Mouse (Mus musculus) gastrocnemius, adult 2 months (tissue): Measurements from ENCODE around the gene Ctdspl. TPM values are rescaled to one million over a fixed set of nuclear protein-coding genes. Genes with fewer than 3 reads are reported as not detected.

Source experiments
- DNase-seq: peaks from one replicate; pipeline ENCODE4 v3.0.0; 2022
- H3K27ac ChIP-seq: fragments of 200-600 bp; 2 replicates; pipeline ENCODE4 v1.8.1; 2022; ENCODE audit warnings: mild to moderate bottlenecking
- H3K4me3 ChIP-seq: fragments of 200-600 bp; 2 replicates; pipeline ENCODE4 v1.8.1; 2022; ENCODE audit warnings: mild to moderate bottlenecking, moderate library complexity
- CTCF ChIP-seq: fragments of 200-600 bp; IDR thresholded peaks from 2 replicates; pipeline ENCODE4 v1.8.1; 2022; ENCODE audit warnings: antibody characterized with exemption, mild to moderate bottlenecking, moderate library complexity
- intact Hi-C: fragments of 180-260 bp; cut with DNase I; formaldehyde crosslinking; loops from one replicate; pipeline ENCODE4 v1.15.1; 2025
- total RNA-seq, 2 experiments: library from RNA; stranded (reverse); gene quantifications; 2 replicates each; pipeline ENCODE4 v1.2.3; 2021

Gene Ctdspl
- total RNA-seq, 2 experiments from 2014 or later: 3.5 to 5.9 TPM

DNA sequence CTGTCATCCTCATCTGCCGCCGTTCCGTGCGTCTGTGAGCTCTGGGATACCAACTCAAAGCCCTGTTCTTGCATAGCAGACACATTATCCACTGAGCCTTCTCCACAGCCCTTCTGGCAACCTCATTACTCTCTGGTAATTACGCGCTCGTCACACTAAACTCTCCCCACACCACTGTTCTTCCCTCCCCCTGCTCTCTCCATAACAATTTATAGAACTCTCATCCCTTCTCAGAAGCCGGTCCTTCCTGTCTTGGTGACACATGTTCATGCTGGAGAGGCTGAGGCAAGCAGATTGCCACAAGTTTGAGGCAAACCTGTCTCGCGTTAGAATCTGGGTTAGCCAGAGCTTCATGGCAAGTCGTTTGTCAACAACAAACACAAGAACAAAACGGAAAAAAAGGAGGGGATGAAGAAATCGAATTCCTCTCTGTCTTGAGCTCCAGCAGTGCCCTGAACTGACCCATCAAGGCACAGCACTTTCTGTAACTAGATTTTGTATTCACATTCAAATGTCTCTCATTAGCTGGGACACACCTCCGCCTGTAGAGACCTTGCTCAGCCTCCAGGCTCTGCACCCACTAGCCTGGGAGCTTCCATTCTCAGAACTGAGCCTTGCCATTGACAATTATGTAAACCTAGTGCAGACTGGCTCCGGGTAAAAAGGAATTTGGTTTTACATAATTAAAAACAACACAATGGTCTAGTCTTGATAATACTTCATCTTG is 79.2 kb downstream of the Ctdspl start:
- Histone ChIP-seq H3K4me3 (no peak overlapping the region), H3K27ac (peak overlapping the region; percentile 48; the same call in 1 of the 2 replicates)
- TF ChIP-seq CTCF: no peak
- DNase-seq: no peak
- intact Hi-C loops: no loop called here

- Histone ChIP-seq H3K27ac (peak overlapping the region; percentile 63), H3K4me3 (no peak overlapping the region)
- intact Hi-C loops: no loop called here
- no peak for TF ChIP-seq CTCF
- no peak for DNase-seq
Observed at GRCm38 (mm10) chr9:119007266-119007665, 81.0 kb downstream of the Ctdspl start.

GRCm38 (mm10) chr9:119008871-119009270 is 82.6 kb downstream of the Ctdspl start:
- no peak overlapping the region for H3K4me3 ChIP-seq
- H3K27ac ChIP-seq: no peak overlapping the region
- DNase-seq: no peak
- intact Hi-C loops: no loop called here
- TF ChIP-seq CTCF: no peak

DNA sequence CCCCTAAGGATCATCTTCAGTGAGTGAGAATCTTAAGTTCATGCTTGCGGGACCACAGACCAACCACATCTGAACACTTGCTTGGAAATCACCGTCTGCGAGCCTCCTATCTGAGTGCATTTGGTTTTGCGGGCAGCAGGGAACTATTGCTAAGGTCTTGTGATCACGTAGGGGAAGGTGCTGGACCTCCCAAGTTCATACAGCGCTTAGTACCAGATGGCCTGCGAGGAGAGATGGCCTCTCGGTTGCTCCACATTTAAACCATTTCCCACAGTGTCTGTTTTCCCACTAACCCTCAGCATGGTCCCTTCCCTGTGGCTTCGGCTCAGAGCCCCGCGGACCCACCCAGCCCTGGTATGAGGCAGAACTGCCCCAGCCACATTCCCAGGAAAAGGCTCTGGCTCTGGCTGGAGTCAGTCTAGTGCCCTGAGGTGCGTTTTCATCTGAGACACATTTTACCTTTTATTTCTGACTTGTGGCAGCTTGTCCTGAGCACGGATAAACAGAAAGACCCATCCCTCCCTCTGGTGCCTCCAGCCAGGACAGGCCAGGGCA is 84.0 kb downstream of the Ctdspl start:
- intact Hi-C loops: no loop called here
- no peak for DNase-seq
- Histone ChIP-seq H3K4me3 (no peak overlapping the region), H3K27ac (no peak overlapping the region)
- TF ChIP-seq CTCF: no peak

- Histone ChIP-seq H3K4me3 (no peak overlapping the region), H3K27ac (no peak overlapping the region)
- no peak for TF ChIP-seq CTCF
- intact Hi-C loops: no loop called here
- no peak for DNase-seq
Observed at GRCm38 (mm10) chr9:119016785-119017507, 90.7 kb downstream of the Ctdspl start.

DNA sequence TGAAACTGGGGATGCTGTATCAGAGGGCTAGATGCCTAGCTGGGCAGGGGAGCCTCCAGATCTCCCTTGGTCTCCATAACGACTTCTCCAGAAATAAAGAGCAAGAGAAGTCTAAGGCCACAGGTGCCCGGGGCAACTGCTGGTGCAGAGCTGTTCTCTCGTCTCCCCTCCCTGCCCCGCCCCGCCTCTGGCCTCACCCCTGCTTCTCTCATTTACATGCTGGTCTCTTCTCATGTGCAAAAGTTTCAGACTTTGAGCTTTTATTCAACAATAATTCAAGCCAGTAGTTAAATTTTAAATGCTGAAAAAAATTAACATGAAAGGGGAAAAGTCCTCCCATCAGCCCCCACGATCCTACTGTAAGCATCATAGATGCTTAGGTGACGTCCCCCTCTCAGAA is 95.5 kb downstream of the Ctdspl start:
- no peak for TF ChIP-seq CTCF
- intact Hi-C loops: no loop called here
- no peak for DNase-seq
- H3K27ac ChIP-seq: no peak overlapping the region
- H3K4me3 ChIP-seq: no peak overlapping the region

- intact Hi-C loops: no loop called here
- H3K4me3 ChIP-seq: no peak overlapping the region
- no peak for DNase-seq
- H3K27ac ChIP-seq: 0 out of 2 replicates have a peak overlapping the region, but pooled peaks have one; percentile 8
- TF ChIP-seq CTCF: no peak
Observed at GRCm38 (mm10) chr9:119025263-119025662, 99.0 kb downstream of the Ctdspl start.

DNA sequence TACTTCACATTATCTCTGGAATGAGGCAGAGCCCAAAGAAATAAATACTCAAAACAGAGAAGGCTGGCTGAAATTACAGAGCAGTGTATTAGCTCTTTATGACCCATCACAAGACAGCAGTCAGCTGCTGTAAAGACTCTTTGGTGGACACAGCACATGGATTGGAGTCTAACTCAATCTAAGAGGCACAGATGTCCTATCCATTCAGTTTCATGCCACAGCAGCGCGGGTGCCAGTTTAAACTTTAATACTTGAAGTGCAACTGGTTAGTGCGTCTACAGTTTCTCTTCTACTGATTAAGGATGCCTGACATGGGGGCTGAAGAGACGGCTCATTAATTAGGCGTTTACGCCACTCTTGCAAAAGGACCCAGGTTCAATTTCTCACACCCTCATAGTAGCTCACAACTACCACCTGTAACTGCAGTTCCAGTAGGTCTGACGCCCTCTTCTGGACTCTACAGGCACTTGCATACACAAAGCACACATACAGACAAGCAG is 99.6 kb downstream of the Ctdspl start:
- Histone ChIP-seq H3K27ac (no peak overlapping the region), H3K4me3 (no peak overlapping the region)
- intact Hi-C loops: no loop called here
- DNase-seq: no peak
- no peak for TF ChIP-seq CTCF

GRCm38 (mm10) chr9:119027337-119027736 is 101.1 kb downstream of the Ctdspl start:
- Histone ChIP-seq H3K4me3 (no peak overlapping the region), H3K27ac (no peak overlapping the region)
- DNase-seq: no peak
- intact Hi-C loops: no loop called here
- TF ChIP-seq CTCF: no peak

- Histone ChIP-seq H3K4me3 (no peak overlapping the region), H3K27ac (peak overlapping the region; percentile 87)
- no peak for DNase-seq
- intact Hi-C loops: loop anchor here (1.0 kb wide), 1 partner anchor 107 kb away; no protein-coding TSS in a partner anchor
- no peak for TF ChIP-seq CTCF
Observed at GRCm38 (mm10) chr9:119028226-119029195, 102.3 kb downstream of the Ctdspl start.

DNA sequence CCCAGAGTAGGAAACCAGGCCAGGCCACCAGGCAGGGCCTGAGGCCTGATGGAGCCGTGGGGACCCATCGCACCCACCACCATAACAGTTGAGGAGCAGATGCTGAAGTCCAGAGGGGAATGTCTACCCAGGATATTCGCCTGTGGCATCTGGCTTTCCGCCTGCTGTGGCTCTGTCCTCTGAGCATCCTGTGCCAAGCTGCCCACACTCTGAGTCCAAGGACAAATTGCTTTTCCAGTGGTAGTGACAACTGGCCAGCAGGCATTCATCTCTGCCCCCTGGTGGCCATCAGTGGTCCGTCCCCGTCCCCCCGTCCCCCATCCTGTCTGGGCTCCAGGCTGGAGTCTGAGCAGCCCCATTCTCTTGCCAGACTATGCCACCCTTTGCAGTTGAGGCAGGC is 103.3 kb downstream of the Ctdspl start:
- DNase-seq: peak; percentile 83
- intact Hi-C loops: loop anchor here (1.0 kb wide), 1 partner anchor 108 kb away; no protein-coding TSS in a partner anchor
- no peak overlapping the region for H3K4me3 ChIP-seq
- peak; percentile 90 for TF ChIP-seq CTCF
- H3K27ac ChIP-seq: peak overlapping the region; percentile 87

GRCm38 (mm10) chr9:119031038-119031437 is 104.8 kb downstream of the Ctdspl start:
- TF ChIP-seq CTCF: no peak
- no peak for DNase-seq
- Histone ChIP-seq H3K27ac (peak overlapping the region; percentile 87), H3K4me3 (peak overlapping the region; percentile 63)
- intact Hi-C loops: loop anchor here (5.0 kb wide), 1 partner anchor 59 kb away; no protein-coding TSS in a partner anchor
